Mouse (Mus musculus) cerebellum, postnatal 10 days (tissue): ENCODE measurements around the gene Atp5h.
"Not testable (repeated sequence)": the region's sequence is repeated elsewhere in the genome, so short reads cannot be mapped to it uniquely, and the experiment has no call there.

Experiments used
- DNase-seq, 2 experiments: peaks; one replicate each; pipeline ENCODE4 v3.0.0; 2021; ENCODE audit warnings: mixed read lengths in 2 of 2

Gene Atp5h

GRCm38 (mm10) chr11:115419531-115420237, at the start of gene Atp5h, which contains the start of gene Kctd2:
Gene Atp5h, minus strand, starts transcription at chr11:115419962.
Gene Kctd2, plus strand, starts transcription at chr11:115420128.
- peak; percentile 98 for DNase-seq

GRCm38 (mm10) chr11:115467217-115467618, 47.5 kb upstream of the Atp5h start:
- no peak for DNase-seq

GRCm38 (mm10) chr11:115464851-115465250, 45.1 kb upstream of the Atp5h start:
- no peak for DNase-seq

GRCm38 (mm10) chr11:115463397-115463796, 43.6 kb upstream of the Atp5h start:
- DNase-seq: no peak

- peak; percentile 49 to 55 for DNase-seq
These were observed 42.6 kb upstream of the Atp5h start, which contains the start of gene Slc16a5 for GRCm38 (mm10) chr11:115462243-115462891. Gene Slc16a5, plus strand, starts transcription at chr11:115462474.

GRCm38 (mm10) chr11:115461846-115462242, 42.1 kb upstream of the Atp5h start:
- DNase-seq: no peak

GRCm38 (mm10) chr11:115460976-115461375, 41.2 kb upstream of the Atp5h start:
- DNase-seq: peak; percentile 45 to 47

- no peak for DNase-seq
These were observed 37.6 kb upstream of the Atp5h start for GRCm38 (mm10) chr11:115457405-115457804.

- DNase-seq: no peak
These were observed 36.4 kb upstream of the Atp5h start for GRCm38 (mm10) chr11:115456182-115456581.

GRCm38 (mm10) chr11:115455619-115456018, 35.9 kb upstream of the Atp5h start:
- no peak for DNase-seq

GRCm38 (mm10) chr11:115454822-115455221, 35.1 kb upstream of the Atp5h start:
- not testable (repeated sequence) for DNase-seq

- DNase-seq: no peak
These were observed 33.5 kb upstream of the Atp5h start for GRCm38 (mm10) chr11:115453306-115453705.

- DNase-seq: no peak
These were observed 32.6 kb upstream of the Atp5h start for GRCm38 (mm10) chr11:115452281-115452860.

GRCm38 (mm10) chr11:115451781-115452241, 32.0 kb upstream of the Atp5h start:
- DNase-seq: no peak

- no peak for DNase-seq
These were observed 30.4 kb upstream of the Atp5h start for GRCm38 (mm10) chr11:115450176-115450575.

GRCm38 (mm10) chr11:115448998-115449397, 29.2 kb upstream of the Atp5h start:
- no peak for DNase-seq

GRCm38 (mm10) chr11:115448075-115448474, 28.3 kb upstream of the Atp5h start:
- no peak for DNase-seq

- no peak for DNase-seq
These were observed 27.6 kb upstream of the Atp5h start for GRCm38 (mm10) chr11:115447321-115447885.

- DNase-seq: no peak
These were observed 27.1 kb upstream of the Atp5h start for GRCm38 (mm10) chr11:115446906-115447305.

- no peak for DNase-seq
These were observed 21.7 kb upstream of the Atp5h start for GRCm38 (mm10) chr11:115441417-115441816.

- DNase-seq: no peak
These were observed 20.3 kb upstream of the Atp5h start, which contains the start of gene Trim80 for GRCm38 (mm10) chr11:115439906-115440595. Gene Trim80, plus strand, starts transcription at chr11:115440545.

- DNase-seq: no peak
These were observed 19.6 kb upstream of the Atp5h start for GRCm38 (mm10) chr11:115439326-115439725.
